Mouse (Mus musculus): ENCODE results near the gene Cdca7l.

DNA sequence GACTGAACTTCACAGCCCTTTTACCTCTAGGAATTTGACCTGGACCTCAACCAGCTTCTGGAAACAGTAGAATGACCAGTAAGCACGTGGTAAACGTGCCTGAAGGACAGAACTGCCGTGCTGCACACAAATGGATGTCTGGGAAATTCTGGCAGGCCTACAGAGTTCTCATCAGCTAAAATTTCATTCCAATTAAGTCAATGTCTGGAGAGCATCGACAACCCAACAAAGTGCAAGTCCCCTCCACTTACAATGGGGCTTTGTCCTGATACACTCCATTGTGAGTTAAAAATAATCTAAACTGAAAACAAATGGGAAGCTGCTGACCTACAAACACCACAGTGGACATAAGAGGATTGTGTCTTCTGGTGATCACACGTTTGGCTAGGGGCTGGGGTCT is 27.2 kb upstream of the Cdca7l start:
- TF ChIP-seq RCOR1 (conservative IDR thresholded peaks at IDR 0.05; ENCODE audit: low read depth, low read length) (no peak), KAT2A (IDR thresholded peaks at IDR 0.05; ENCODE audit: insufficient replicate concordance, low read length) (no peak), MXI1 (IDR thresholded peaks at IDR 0.05; ENCODE audit: low read depth, low read length) (no peak), CTCF (conservative IDR thresholded peaks at IDR 0.05 in 1 of 2, IDR thresholded peaks at IDR 0.05 in 1 of 2; ENCODE audit: low read depth in 2 of 2, low read length in 2 of 2) (no peak), JUN (IDR thresholded peaks at IDR 0.05; ENCODE audit: insufficient read depth, low read depth, low read length) (no peak), TCF12 (IDR thresholded peaks at IDR 0.05; ENCODE audit: low read depth, low read length) (no peak), EP300 (IDR thresholded peaks at IDR 0.05; ENCODE audit: low read length) (no peak), POLR2A (IDR thresholded peaks at IDR 0.05; ENCODE audit: low read depth, low read length) (no peak), USF1 (IDR thresholded peaks at IDR 0.05; ENCODE audit: low read depth, low read length) (no peak), CHD2 (IDR thresholded peaks at IDR 0.05; ENCODE audit: low read length) (no peak), ELF1 (IDR thresholded peaks at IDR 0.05; ENCODE audit: low read depth, low read length) (no peak)
